Mouse (Mus musculus) G1E (cell line): Measurements from ENCODE around the gene Reg3b.

Source experiments
- CTCF ChIP-seq: IDR thresholded peaks from 2 replicates; pipeline ENCODE4 v1.5.1; 2012; ENCODE audit warnings: low read depth, low read length, inconsistent platforms, mixed read lengths
- GATA1 ChIP-seq: IDR thresholded peaks from 2 replicates; pipeline ENCODE4 v1.6.1; 2012; ENCODE audit warnings: borderline replicate concordance, low read length, inconsistent platforms, mixed read lengths
- GATA2 ChIP-seq: IDR thresholded peaks from 2 replicates; pipeline ENCODE4 v1.6.1; 2012; ENCODE audit warnings: low read depth, low read length, inconsistent platforms, borderline replicate concordance
- POLR2AphosphoS5 ChIP-seq: IDR thresholded peaks from 2 replicates; pipeline ENCODE4 v1.6.1; 2012; ENCODE audit warnings: low read depth, low read length, inconsistent platforms; ENCODE audit not compliant: insufficient replicate concordance
- TAL1 ChIP-seq: conservative IDR thresholded peaks from 2 replicates; pipeline ENCODE4 v1.6.1; 2012; ENCODE audit warnings: low read depth, low read length, inconsistent platforms, mixed read lengths

GRCm38 (mm10) chr6:78380409-78380808 is 10.0 kb downstream of the Reg3b start, which contains the start of gene Reg3a:
- no peak for TF ChIP-seq CTCF
- no peak for TF ChIP-seq POLR2AphosphoS5
- no peak for TF ChIP-seq GATA1
- no peak for TF ChIP-seq GATA2
- TF ChIP-seq TAL1: no peak
